Mouse (Mus musculus): ENCODE data around the gene Nxph4. TPM values are rescaled to one million over a fixed set of nuclear protein-coding genes. Genes with fewer than 3 reads are reported as not detected.

The Nxph4 gene
- total RNA-seq, 2 experiments from 2014 or later = 2.7 TPM

GRCm38 (mm10) chr10:127516576-127517260 lies 17.6 kb downstream of the Nxph4 start:
- DNase-seq (ENCODE audit: low spot score in 2 of 2) = no peak

GRCm38 (mm10) chr10:127515983-127516459 lies 18.3 kb downstream of the Nxph4 start:
- no peak for DNase-seq (ENCODE audit: low spot score in 2 of 2)

- no peak for DNase-seq (ENCODE audit: low spot score in 2 of 2)
Measured at GRCm38 (mm10) chr10:127515271-127515982, 18.9 kb downstream of the Nxph4 start.

GRCm38 (mm10) chr10:127514764-127515163 lies 19.6 kb downstream of the Nxph4 start, which contains the start of gene Ndufa4l2:
Gene Ndufa4l2, plus strand, starts transcription at chr10:127514967.
- no peak for DNase-seq (ENCODE audit: low spot score in 2 of 2)

- no peak for DNase-seq (ENCODE audit: low spot score in 2 of 2)
Measured at GRCm38 (mm10) chr10:127514111-127514698, 20.2 kb downstream of the Nxph4 start.

GRCm38 (mm10) chr10:127513501-127514091 lies 20.8 kb downstream of the Nxph4 start:
- DNase-seq (ENCODE audit: low spot score in 2 of 2) = no peak

GRCm38 (mm10) chr10:127512813-127513212 lies 21.5 kb downstream of the Nxph4 start:
- DNase-seq (ENCODE audit: low spot score in 2 of 2) = peak; percentile 96 to 97

- no peak for DNase-seq (ENCODE audit: low spot score in 2 of 2)
Measured at GRCm38 (mm10) chr10:127512307-127512666, 22.1 kb downstream of the Nxph4 start.

- DNase-seq (ENCODE audit: low spot score in 2 of 2) = peak; percentile 76 to 87
Measured at GRCm38 (mm10) chr10:127511634-127512306, 22.6 kb downstream of the Nxph4 start.

GRCm38 (mm10) chr10:127510895-127511617 lies 23.3 kb downstream of the Nxph4 start:
- DNase-seq (ENCODE audit: low spot score in 2 of 2) = peak in 1 of 2 experiments; percentile 21

- DNase-seq (ENCODE audit: low spot score in 2 of 2) = peak; percentile 48 to 66
Measured at GRCm38 (mm10) chr10:127509837-127510701, 24.3 kb downstream of the Nxph4 start.

- DNase-seq (ENCODE audit: low spot score in 2 of 2) = peak; percentile 87 to 90
Measured at GRCm38 (mm10) chr10:127509051-127509836, 25.1 kb downstream of the Nxph4 start.

GRCm38 (mm10) chr10:127508239-127508638 lies 26.1 kb downstream of the Nxph4 start:
- peak; percentile 78 to 81 for DNase-seq (ENCODE audit: low spot score in 2 of 2)

- DNase-seq (ENCODE audit: low spot score in 2 of 2) = no peak
Measured at GRCm38 (mm10) chr10:127500894-127501893, 33.2 kb downstream of the Nxph4 start, which contains the start of gene Stac3. Gene Stac3, plus strand, starts transcription at chr10:127501686.

- DNase-seq (ENCODE audit: low spot score in 2 of 2) = no peak
Measured at GRCm38 (mm10) chr10:127500042-127500441, 34.3 kb downstream of the Nxph4 start.

- DNase-seq (ENCODE audit: low spot score in 2 of 2) = no peak
Measured at GRCm38 (mm10) chr10:127499516-127499915, 34.8 kb downstream of the Nxph4 start.

GRCm38 (mm10) chr10:127496156-127496555 lies 38.2 kb downstream of the Nxph4 start:
- no peak for DNase-seq (ENCODE audit: low spot score in 2 of 2)

All from layer of hippocampus, postnatal 14 days (tissue).